Mouse (Mus musculus) spleen, postnatal 36 days (tissue): ENCODE data around the gene Gm28778.
A peak's percentile ranks its signal among the peaks of the same experiment; 100 is the strongest.
"Not testable (repeated sequence)": the region's sequence is repeated elsewhere in the genome, so short reads cannot be mapped to it uniquely, and the experiment has no call there.

ENCODE experiments used
- DNase-seq, 2 experiments: peaks; one replicate each; pipeline ENCODE4 v3.0.0; 2022; ENCODE audit warnings: low spot score in 2 of 2, mixed read lengths in 1 of 2

Gm28778 gene

DNA sequence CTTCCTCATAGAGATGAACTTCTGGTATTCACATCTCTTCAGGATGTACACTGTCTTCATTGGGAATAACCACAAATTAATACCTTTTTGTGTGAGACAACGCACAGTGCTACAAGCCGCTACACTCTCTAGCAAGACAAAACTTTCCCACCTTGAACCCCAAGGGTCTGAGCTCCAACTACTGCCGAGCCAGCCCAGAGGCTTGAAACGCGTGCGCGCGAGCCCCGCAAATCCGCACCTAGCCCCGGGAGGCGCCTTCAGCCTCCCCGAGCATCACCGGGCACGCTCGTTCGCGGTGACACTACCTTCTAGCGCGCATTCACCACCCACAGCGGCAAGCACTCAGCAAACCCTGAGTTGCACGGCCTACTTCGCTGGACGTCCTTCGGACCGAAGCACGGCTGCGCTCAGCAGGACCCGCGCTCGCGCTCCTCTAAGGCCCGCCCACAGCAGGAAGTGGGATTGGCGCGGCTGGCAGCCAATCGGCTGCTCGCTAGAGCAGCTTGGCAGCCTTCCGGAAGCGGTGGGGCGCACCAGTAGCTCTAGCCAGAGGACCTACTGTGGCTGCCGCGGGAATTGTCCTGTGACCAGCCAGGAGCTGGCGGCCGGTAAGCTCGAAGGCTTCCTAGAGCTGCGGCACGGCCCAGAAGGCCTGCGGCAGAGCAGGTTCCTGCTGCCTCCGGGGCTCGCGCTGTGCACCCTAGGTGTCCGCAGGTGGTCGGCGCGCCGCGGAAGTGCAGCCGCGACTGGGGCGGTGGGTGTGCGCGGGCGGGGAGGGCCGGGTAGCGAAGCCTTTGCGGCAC is at the start of gene Gm28778, which contains the start of the genes Pms1 and Ormdl1:
Gene Gm28778, plus strand, starts transcription at position 531 of the 803 bp plus-strand sequence.
Gene Pms1, minus strand, starts transcription at position 438 of the 803 bp plus-strand sequence.
Gene Ormdl1, plus strand, starts transcription at position 515 of the 803 bp plus-strand sequence.
- DNase-seq: peak; percentile 92 to 93

DNA sequence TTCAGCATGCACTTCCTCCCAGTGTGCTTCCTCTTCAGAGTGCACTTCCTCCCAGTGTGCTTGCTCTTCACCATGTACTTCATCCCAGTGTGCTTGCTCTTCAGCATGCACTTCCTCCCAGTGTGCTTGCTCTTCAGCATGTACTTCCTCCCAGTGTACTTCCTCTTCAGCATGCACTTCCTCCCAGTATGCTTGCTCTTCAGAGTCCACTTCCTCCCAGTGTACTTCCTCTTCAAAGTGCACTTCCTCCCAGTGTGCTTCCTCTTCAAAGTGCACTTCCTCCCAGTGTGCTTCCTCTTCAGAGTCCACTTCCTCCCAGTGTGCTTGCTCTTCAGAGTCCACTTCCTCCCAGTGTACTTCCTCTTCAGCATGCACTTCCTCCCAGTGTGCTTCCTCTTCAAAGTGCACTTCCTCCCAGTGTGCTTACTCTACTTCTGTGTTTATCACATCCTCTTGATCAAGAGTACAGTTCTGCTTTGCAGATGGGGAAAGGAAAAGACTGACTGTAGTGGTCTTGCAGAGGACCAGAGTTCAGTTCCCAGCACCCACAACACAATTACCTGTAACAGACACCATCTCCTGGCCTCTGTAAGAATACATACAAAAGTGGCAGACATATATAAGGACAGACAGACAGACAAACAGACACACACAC is 31.8 kb upstream of the Gm28778 start:
- DNase-seq: not testable (repeated sequence)

DNA sequence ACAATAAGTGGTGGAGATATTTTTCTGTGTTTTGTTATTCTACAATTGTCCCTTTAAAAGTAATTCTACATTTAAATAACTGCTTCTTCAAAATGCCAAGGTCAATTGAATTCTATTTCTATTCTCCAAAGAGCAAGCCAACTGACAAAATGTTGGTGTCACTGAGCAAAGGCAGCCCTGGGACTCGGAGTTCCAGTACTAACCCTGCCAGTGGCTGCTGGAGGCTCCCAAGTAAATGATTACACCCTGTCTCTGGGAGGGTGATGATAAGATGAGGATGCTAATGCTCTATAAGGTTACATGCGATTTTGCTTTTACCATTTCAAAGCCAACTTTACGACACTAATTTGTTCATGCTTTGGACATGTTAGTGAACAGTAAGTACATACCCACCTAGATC is 27.0 kb upstream of the Gm28778 start:
- DNase-seq: no peak

- no peak for DNase-seq
Observed at GRCm38 (mm10) chr1:53272646-53273045, 24.3 kb upstream of the Gm28778 start.

DNA sequence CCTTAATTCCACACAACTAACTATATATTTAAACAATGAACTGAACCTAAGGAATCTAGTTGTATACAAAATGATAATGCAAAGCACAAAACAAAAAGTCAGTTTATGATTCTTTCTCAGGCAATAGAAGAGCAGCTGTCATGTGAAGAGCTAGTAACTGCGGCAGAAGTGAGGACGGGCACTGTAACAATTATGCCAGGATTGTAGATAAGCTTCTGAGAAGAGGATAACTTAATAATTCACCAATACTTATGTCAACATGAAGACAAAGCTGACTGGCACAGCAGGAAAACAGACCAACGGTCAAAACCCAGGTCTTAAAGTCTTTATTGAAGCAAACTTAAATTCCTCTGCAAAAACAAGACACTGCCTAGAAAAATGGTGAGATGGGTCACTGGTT is 5.7 kb upstream of the Gm28778 start:
- DNase-seq: no peak

GRCm38 (mm10) chr1:53300506-53300905 is 3.6 kb downstream of the Gm28778 start:
- DNase-seq: no peak

DNA sequence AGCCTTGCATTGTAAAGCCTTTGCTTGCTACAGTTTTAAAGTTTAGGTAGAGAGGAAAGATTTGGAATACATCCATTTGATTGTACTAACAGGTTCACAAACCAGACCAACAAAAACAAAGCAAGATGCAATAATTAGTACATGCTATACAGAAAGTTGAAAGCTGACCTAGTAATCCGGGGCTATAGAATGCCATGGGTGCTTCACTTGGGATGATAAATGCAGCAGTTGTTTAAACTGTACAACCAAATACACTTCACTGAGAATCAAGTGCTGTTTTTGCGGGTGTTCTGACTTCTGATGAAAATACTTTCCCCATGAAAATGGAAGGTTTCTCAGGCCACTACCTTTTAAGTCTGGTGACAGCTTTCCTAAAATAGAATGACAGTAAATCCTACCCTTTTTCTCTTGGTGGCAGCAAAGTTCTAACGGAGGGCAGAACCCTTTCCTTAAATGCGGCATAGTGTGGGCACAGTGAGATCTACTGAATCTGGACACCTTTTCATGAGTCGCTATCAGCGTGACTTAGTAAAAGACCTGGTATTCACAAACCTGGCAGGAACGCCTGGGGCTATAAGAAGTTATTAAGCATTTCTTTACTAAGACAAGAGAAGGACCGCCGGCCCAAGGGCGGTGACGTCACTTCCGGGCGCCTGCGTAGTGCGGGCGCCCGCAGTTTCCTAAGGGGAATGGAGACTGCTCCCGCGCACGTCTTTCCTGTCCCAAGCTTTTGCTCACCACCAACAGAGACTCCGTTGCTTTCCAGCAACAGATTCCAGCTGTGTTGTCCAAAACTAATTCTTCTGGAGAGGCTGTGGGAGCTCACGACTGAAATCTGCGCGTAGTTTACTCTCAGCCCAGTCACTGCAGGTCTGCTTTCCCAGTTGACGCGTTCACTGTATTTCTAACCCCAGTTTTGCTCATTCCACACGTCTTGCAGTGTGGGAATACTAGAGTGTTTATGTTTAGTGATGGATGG is 16.4 kb downstream of the Gm28778 start, which contains the start of gene Osgepl1:
Gene Osgepl1, plus strand, starts transcription at position 636 of the 979 bp plus-strand sequence.
- DNase-seq: peak; percentile 75 to 80

DNA sequence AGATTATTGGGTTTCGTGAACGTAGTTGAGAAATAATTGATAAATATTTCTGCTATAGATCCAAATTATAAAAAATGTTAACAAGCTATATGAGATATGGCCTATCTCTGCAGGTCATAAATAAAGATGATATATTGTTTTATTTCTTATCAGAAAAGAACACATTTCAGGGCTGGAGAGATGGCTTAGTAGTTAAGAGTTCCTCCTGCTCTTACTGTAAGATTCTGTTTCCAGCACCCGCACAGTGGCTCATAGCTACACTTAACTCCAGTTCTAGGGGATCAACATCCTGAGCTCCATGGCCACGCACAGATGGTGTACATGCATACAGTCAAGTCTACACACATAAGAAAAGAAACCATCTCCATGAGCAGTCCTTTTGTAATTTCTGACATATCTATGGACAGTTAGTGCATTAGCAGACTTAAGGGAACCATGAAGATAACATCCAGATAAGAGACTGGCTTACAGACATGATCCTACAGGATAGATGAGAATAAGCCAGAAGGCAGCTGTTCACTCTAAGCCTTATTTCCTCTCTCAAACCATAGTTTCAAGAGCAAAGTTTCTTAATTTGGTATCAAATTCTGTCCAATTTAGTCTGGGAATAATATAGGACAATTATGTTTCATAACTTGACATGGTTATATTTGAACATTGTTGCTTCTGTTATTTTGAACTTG is 24.9 kb downstream of the Gm28778 start:
- no peak for DNase-seq

GRCm38 (mm10) chr1:53323254-53323653 is 26.3 kb downstream of the Gm28778 start:
- no peak for DNase-seq

GRCm38 (mm10) chr1:53324277-53324676 is 27.4 kb downstream of the Gm28778 start:
- DNase-seq: no peak

- no peak for DNase-seq
Observed at GRCm38 (mm10) chr1:53324827-53325494, 28.1 kb downstream of the Gm28778 start.

- not testable (repeated sequence) for DNase-seq
Observed at GRCm38 (mm10) chr1:53333527-53333926, 36.6 kb downstream of the Gm28778 start.

GRCm38 (mm10) chr1:53335465-53335864 is 38.6 kb downstream of the Gm28778 start:
- DNase-seq: no peak

- DNase-seq: not testable (repeated sequence)
Observed at GRCm38 (mm10) chr1:53337403-53337802, 40.5 kb downstream of the Gm28778 start.

- DNase-seq: no peak
Observed at GRCm38 (mm10) chr1:53341071-53341470, 44.2 kb downstream of the Gm28778 start.

GRCm38 (mm10) chr1:53352327-53353261 is 55.7 kb downstream of the Gm28778 start, which contains the start of the genes Asdurf, Gm28551 and Asnsd1:
TSS of gene Asdurf (minus strand) at chr1:53352619.
TSS of gene Gm28551 (minus strand) at chr1:53352667.
TSS of gene Asnsd1 (minus strand) at chr1:53352752.
- peak; percentile 98 to 99 for DNase-seq

GRCm38 (mm10) chr1:53358988-53359387 is 62.1 kb downstream of the Gm28778 start:
- no peak for DNase-seq
